Mouse (Mus musculus): ENCODE results near the gene Pitpna. TPM values are rescaled to one million over a fixed set of nuclear protein-coding genes. Genes with fewer than 3 reads are reported as not detected.

The Pitpna gene
- polyA plus RNA-seq (2015; fragmentation: Nextera tagmentation; extraction: Ambion mirVana): 94.8 and 101 TPM in 2 replicates

DNA sequence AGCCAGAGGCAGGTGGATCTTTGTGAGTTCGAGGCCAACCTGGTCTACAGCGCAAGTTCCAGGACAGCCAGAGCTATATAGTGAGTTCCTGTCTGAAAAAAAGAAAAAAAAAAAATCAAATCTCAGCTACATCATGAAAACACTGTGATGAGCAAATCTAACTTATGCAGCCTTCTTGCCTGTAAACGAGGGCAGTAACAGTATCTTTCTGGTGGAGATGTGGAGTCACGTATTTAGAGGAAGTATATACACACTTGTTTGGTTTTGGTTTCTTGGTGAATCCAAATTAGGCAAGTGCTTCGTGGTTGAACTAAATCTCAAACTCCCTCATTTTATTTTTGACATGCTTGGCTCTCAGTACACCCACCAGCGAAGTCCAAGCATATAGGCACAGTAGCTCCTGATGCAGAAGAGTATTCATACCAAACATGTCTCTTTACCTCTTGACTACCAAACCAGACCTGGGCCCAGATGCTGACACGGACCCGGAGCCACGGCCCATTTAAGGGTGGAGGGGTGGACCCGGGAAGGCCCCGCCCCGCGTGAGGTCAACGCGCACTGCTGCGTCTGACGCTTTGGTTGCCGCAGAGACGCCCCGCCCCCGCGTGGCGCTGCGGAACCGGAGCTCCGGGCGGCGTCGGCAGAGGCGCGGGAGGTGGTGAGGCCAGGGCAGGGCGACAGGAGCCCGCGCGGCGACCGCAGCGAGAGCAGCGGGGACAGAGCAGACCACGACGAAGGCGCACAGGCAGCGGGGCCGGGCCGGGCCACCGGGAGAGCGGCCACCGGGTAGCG lies at the start of gene Pitpna:
Gene Pitpna (plus strand): TSS at position 605 of the 792 bp plus-strand sequence.
- H3K27me3 ChIP-seq: no peaks in the 10 kb centered on the region
- H3K27ac ChIP-seq: peak within 1 kb of the TSS; percentile 92
- no peaks in the 10 kb centered on the region for H3K9me3 ChIP-seq
- peak; percentile 91 for ATAC-seq (ENCODE audit: low FRiP score)
- H3K9ac ChIP-seq: peak within 1 kb of the TSS; percentile 99
- peaks cover 39% of the 10 kb centered on the region for H3K4me1 ChIP-seq (replicated peaks)
- peak within 1 kb of the TSS; percentile 98 for H3K4me3 ChIP-seq
- WGBS: 6% methylated on average over 49 of the region's 49 CpGs
- H3K36me3 ChIP-seq: peaks cover 15% of the 10 kb centered on the region
- peak within 1 kb of the TSS; percentile 94 for H3K4me2 ChIP-seq

- peak overlapping the region; percentile 60 for H3K27ac ChIP-seq
- peak overlapping the region; percentile 60 for H3K9ac ChIP-seq
- H3K9me3 ChIP-seq: no peaks in the 10 kb centered on the region
- H3K4me2 ChIP-seq: 0 out of 2 replicates have a peak overlapping the region, but pooled peaks have one; percentile 15
- H3K4me3 ChIP-seq: no peak overlapping the region
- no peaks in the 10 kb centered on the region for H3K27me3 ChIP-seq
- 64% methylated on average over 9 of the region's 9 CpGs for WGBS
- peaks cover 69% of the 10 kb centered on the region for H3K4me1 ChIP-seq (replicated peaks)
- peaks cover 13% of the 10 kb centered on the region for H3K36me3 ChIP-seq
- no peak for ATAC-seq (ENCODE audit: low FRiP score)
Measured at GRCm38 (mm10) chr11:75538184-75538969, 49.5 kb upstream of the Pitpna start.

GRCm38 (mm10) chr11:75538970-75539299 lies 49.0 kb upstream of the Pitpna start:
- H3K4me2 ChIP-seq: no peak overlapping the region
- H3K4me1 ChIP-seq (replicated peaks): peaks cover 64% of the 10 kb centered on the region
- 90% methylated on average over 13 of the region's 13 CpGs for WGBS
- no peak for ATAC-seq (ENCODE audit: low FRiP score)
- H3K9ac ChIP-seq: no peak overlapping the region
- no peaks in the 10 kb centered on the region for H3K9me3 ChIP-seq
- H3K27ac ChIP-seq: peak overlapping the region; percentile 60; the same call in 1 of the 2 replicates
- no peak overlapping the region for H3K4me3 ChIP-seq
- H3K27me3 ChIP-seq: no peaks in the 10 kb centered on the region
- H3K36me3 ChIP-seq: peaks cover 14% of the 10 kb centered on the region

GRCm38 (mm10) chr11:75540209-75540608 lies 47.7 kb upstream of the Pitpna start:
- H3K4me3 ChIP-seq: no peak overlapping the region
- peak overlapping the region; percentile 40; the same call in 1 of the 2 replicates for H3K27ac ChIP-seq
- H3K9me3 ChIP-seq: no peaks in the 10 kb centered on the region
- no peak for ATAC-seq (ENCODE audit: low FRiP score)
- H3K4me2 ChIP-seq: no peak overlapping the region
- H3K4me1 ChIP-seq (replicated peaks): peaks cover 51% of the 10 kb centered on the region
- H3K36me3 ChIP-seq: peaks cover 26% of the 10 kb centered on the region
- H3K27me3 ChIP-seq: no peaks in the 10 kb centered on the region
- whole genome bisulfite sequencing: 93% methylated on average over 8 of the region's 8 CpGs
- H3K9ac ChIP-seq: 0 out of 2 replicates have a peak overlapping the region, but pooled peaks have one; percentile 29

GRCm38 (mm10) chr11:75540710-75541581 lies 47.0 kb upstream of the Pitpna start:
- 0 out of 2 replicates have a peak overlapping the region, but pooled peaks have one; percentile 29 for H3K9ac ChIP-seq
- peaks cover 44% of the 10 kb centered on the region for H3K4me1 ChIP-seq (replicated peaks)
- 75% methylated on average over 19 of the region's 19 CpGs for WGBS
- no peak for ATAC-seq (ENCODE audit: low FRiP score)
- peaks cover 33% of the 10 kb centered on the region for H3K36me3 ChIP-seq
- H3K9me3 ChIP-seq: no peaks in the 10 kb centered on the region
- H3K4me3 ChIP-seq: no peak overlapping the region
- H3K27ac ChIP-seq: peak overlapping the region; percentile 40
- no peak overlapping the region for H3K4me2 ChIP-seq
- H3K27me3 ChIP-seq: no peaks in the 10 kb centered on the region

- Histone ChIP-seq H3K9ac (no peak overlapping the region), H3K4me2 (no peak overlapping the region), H3K4me3 (no peak overlapping the region), H3K27ac (no peak overlapping the region), H3K36me3 (peaks cover 54% of the 10 kb centered on the region), H3K9me3 (no peaks in the 10 kb centered on the region), H3K27me3 (no peaks in the 10 kb centered on the region), H3K4me1 (replicated peaks) (peaks cover 23% of the 10 kb centered on the region)
- no peak for ATAC-seq (ENCODE audit: low FRiP score)
- WGBS: 88% methylated on average over 9 of the region's 9 CpGs
Measured at GRCm38 (mm10) chr11:75544713-75545112, 43.2 kb upstream of the Pitpna start.

GRCm38 (mm10) chr11:75546057-75546456 lies 41.8 kb upstream of the Pitpna start:
- H3K27ac ChIP-seq: 0 out of 2 replicates have a peak overlapping the region, but pooled peaks have one; percentile 30
- H3K9me3 ChIP-seq: no peaks in the 10 kb centered on the region
- no peaks in the 10 kb centered on the region for H3K27me3 ChIP-seq
- peaks cover 47% of the 10 kb centered on the region for H3K36me3 ChIP-seq
- H3K4me3 ChIP-seq: no peak overlapping the region
- peaks cover 25% of the 10 kb centered on the region for H3K4me1 ChIP-seq (replicated peaks)
- no peak overlapping the region for H3K9ac ChIP-seq
- H3K4me2 ChIP-seq: no peak overlapping the region
- 81% methylated on average over 4 of the region's 4 CpGs for WGBS
- no peak for ATAC-seq (ENCODE audit: low FRiP score)

- peaks cover 40% of the 10 kb centered on the region for H3K4me1 ChIP-seq (replicated peaks)
- no peak for ATAC-seq (ENCODE audit: low FRiP score)
- H3K27me3 ChIP-seq: no peaks in the 10 kb centered on the region
- H3K4me3 ChIP-seq: no peak overlapping the region
- WGBS: 48% methylated on average over 5 of the region's 5 CpGs
- H3K9me3 ChIP-seq: no peaks in the 10 kb centered on the region
- peaks cover 46% of the 10 kb centered on the region for H3K36me3 ChIP-seq
- H3K9ac ChIP-seq: no peak overlapping the region
- peak overlapping the region; percentile 72 for H3K27ac ChIP-seq
- H3K4me2 ChIP-seq: no peak overlapping the region
Measured at GRCm38 (mm10) chr11:75549658-75550111, 38.2 kb upstream of the Pitpna start.

DNA sequence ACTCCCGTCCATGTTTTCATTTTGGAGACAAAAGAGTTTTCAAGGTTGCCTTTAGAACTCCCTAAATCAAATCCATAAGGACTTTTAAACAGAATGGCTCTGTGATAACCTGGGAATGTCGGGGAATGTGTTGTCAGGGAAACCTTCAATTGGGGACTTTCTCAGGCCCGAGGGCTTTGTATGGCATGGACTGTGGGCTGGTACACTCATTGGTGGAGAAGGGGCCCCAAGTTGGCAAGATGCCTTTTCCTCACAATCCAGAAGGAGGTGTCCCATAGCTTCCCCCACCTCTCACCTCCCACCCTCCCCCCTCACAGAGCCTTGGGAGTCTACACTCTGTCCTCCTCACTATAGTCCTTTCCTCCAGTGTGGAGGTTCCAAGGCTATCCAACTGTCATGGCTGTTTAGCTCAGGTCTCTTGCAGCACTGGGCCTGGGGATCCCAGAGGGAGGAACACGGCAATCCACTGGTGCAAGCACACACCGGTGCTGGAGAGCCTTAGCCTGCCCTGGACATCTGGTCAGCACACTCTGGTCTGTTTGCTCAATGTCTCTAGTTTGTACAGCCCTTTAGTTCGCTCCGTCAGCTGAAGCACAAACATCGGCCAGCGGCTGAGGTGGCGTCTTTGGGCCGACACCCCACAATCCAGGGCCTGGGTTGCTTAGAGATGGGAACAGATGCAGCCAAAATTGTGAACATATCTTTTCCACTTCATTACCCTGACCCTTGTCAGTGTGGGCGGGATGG lies 37.5 kb upstream of the Pitpna start:
- 40% methylated on average over 12 of the region's 12 CpGs for WGBS
- Histone ChIP-seq H3K9ac (peak overlapping the region; percentile 35; the same call in 1 of the 2 replicates), H3K27ac (peak overlapping the region; percentile 72), H3K4me3 (no peak overlapping the region), H3K27me3 (no peaks in the 10 kb centered on the region), H3K9me3 (no peaks in the 10 kb centered on the region), H3K4me2 (no peak overlapping the region), H3K36me3 (peaks cover 40% of the 10 kb centered on the region), H3K4me1 (replicated peaks) (peaks cover 40% of the 10 kb centered on the region)
- ATAC-seq (ENCODE audit: low FRiP score): peak; percentile 74

DNA sequence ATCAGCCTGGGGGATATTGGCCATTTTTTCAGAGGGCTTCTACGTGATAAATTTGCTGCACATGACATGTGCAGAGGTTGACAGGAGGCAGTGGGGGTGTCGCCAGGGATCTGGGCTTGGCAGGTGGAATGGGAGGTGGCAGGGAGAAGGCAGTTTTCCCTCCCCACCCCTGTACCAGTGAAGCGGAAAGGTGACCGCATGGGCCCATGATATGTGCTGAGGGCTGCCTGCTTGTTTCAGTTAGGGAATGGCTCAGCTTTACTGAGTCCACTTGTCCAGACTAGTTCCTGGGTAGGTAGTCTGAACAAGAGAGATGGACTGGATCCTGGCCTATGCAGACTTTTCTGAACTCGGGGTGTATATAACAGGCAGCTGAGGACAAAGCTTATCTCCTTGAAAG lies 36.6 kb upstream of the Pitpna start:
- H3K9me3 ChIP-seq: no peaks in the 10 kb centered on the region
- no peak overlapping the region for H3K4me3 ChIP-seq
- H3K27ac ChIP-seq: peak overlapping the region; percentile 58; the same call in 1 of the 2 replicates
- peaks cover 30% of the 10 kb centered on the region for H3K36me3 ChIP-seq
- no peak overlapping the region for H3K4me2 ChIP-seq
- 81% methylated on average over 5 of the region's 5 CpGs for WGBS
- H3K4me1 ChIP-seq (replicated peaks): peaks cover 38% of the 10 kb centered on the region
- ATAC-seq (ENCODE audit: low FRiP score): no peak
- no peaks in the 10 kb centered on the region for H3K27me3 ChIP-seq
- H3K9ac ChIP-seq: peak overlapping the region; percentile 40; the same call in 1 of the 2 replicates

DNA sequence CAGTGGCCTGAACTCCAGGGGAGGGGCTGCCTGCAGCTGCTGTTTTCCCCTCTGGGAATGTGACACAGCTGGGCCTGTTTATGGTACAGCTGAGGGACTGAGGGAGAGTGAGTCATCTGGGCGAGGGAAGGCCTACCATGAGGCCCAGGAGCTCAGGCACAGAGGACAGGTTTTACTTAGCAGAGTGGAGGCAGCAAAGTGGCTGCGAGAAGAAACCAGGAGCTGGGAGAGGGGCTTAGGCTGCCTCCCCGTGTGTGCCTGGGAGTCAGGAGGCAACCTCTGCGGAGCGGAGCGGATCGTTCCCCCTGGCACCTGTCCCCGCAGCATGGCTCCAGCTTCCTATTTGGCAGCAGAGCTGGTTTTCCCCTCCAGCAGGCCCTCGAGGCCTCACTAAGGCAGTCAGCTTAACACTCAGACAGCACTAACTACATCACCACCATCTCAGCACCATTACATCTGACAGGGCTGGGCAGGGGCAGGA lies 35.9 kb upstream of the Pitpna start:
- Histone ChIP-seq H3K36me3 (peaks cover 30% of the 10 kb centered on the region), H3K27ac (peak overlapping the region; percentile 40), H3K9me3 (no peaks in the 10 kb centered on the region), H3K27me3 (no peaks in the 10 kb centered on the region), H3K9ac (peak overlapping the region; percentile 53), H3K4me1 (replicated peaks) (peaks cover 38% of the 10 kb centered on the region), H3K4me2 (no peak overlapping the region), H3K4me3 (no peak overlapping the region)
- 68% methylated on average over 9 of the region's 9 CpGs for WGBS
- no peak for ATAC-seq (ENCODE audit: low FRiP score)

Measured in hindbrain, embryonic 13.5 days (tissue).